Mouse (Mus musculus): ENCODE measurements around the gene Gsn. TPM values are rescaled to one million over a fixed set of nuclear protein-coding genes. Genes with fewer than 3 reads are reported as not detected.

The Gsn gene
- polyA plus RNA-seq (2016; fragmentation: Nextera tagmentation; extraction: Ambion mirVana): 13.7 and 23.4 TPM in 2 replicates

DNA sequence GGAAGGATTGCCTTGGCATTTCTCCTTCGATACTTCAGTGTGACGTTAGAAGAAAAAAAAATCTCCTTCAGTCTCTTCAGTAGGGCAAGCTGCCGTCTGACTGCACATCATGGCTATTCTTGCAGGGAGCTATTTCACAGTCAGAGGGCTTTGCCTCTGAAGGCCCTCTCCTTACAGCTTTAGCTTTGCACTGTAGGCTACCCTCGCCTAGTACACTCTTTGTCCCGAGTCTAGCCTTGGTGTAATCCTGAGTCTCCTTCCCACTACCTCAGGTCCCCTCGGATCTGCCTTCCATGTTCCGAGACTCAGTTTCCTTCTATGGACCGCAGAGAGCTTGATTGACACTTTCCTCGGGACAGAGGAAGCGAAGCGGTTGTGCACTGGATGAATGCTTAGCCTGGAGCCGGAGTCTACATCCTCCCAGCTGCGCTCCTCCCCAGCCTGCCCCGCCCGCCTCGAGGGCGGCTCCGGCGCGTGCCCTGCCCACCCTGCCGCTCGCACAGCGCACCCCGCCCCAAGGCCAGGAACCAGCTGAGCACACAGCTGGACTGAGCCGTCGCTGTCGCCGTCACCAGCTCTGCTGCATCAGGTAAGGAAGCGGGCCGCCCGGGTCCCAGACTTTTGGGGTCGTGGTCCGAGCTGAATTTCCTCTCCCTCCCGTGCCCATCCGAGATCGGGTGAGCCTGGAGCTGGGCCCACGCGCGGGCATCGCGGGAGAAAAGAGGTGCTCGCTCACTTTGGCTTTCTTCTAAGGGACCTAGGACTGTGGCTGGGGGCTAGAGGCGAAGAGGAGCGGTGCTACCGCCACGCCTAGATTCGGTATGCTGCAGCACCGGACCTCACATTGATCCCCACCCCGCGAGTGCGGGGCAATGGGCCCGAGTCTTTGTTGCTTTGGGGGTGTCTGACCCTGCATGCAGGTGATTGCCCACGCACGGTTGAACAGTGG lies at the start of gene Gsn:
Gsn (plus strand) TSS at position 496 of the 949 bp plus-strand sequence.
- H3K27me3 ChIP-seq (ENCODE audit: low read depth, poor library complexity, severe bottlenecking): peaks cover 65% of the 10 kb centered on the region

GRCm38 (mm10) chr2:35206761-35207160 lies 49.4 kb upstream of the Gsn start:
- WGBS: 87% methylated on average over 3 of the region's 3 CpGs
- peaks cover 1% of the 10 kb centered on the region; the same call in 1 of the 2 replicates for H3K4me1 ChIP-seq
- H3K9me3 ChIP-seq (replicated peaks): no peaks in the 10 kb centered on the region
- no peak for DNase-seq (ENCODE audit: low spot score)
- H3K27ac ChIP-seq (replicated peaks): no peak overlapping the region
- H3K4me3 ChIP-seq: no peak overlapping the region
- H3K36me3 ChIP-seq: no peaks in the 10 kb centered on the region
- no peaks in the 10 kb centered on the region for H3K27me3 ChIP-seq (ENCODE audit: low read depth, poor library complexity, severe bottlenecking)

More for the DNA sequence above, at the start of gene Gsn:
- no peaks in the 10 kb centered on the region for H3K36me3 ChIP-seq
- peak; percentile 74 for DNase-seq (ENCODE audit: low spot score)
- peaks cover 28% of the 10 kb centered on the region for H3K4me1 ChIP-seq
- 4% methylated on average over 54 of the region's 54 CpGs for WGBS
- H3K9me3 ChIP-seq (replicated peaks): no peaks in the 10 kb centered on the region
- H3K4me3 ChIP-seq: peak within 1 kb of the TSS; percentile 58
- peak within 1 kb of the TSS; percentile 52 for H3K27ac ChIP-seq (replicated peaks)

DNA sequence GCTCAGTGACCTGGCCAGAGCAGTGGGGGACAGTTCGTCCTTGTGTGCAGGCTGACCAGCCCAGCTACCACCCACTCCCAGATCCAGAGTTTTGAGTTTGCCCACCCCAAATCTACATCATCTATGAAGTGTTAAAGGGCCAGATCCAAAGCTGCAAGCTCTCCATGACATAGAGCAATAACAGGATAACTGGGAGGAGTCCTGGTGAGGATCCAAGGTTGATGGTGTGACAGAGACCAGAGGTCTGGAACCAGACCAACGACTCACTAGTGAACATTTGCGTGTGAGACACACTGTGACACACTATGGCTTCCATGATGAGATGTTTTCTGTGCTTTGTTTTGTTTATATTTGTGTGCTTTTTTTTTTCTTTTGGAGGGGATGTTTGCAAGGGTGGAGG lies 48.1 kb upstream of the Gsn start:
- WGBS: 84% methylated on average over 3 of the region's 3 CpGs

GRCm38 (mm10) chr2:35208931-35209665 lies 47.1 kb upstream of the Gsn start:
- no peak for DNase-seq (ENCODE audit: low spot score)
- Histone ChIP-seq H3K27me3 (ENCODE audit: low read depth, poor library complexity, severe bottlenecking) (no peaks in the 10 kb centered on the region), H3K36me3 (no peaks in the 10 kb centered on the region), H3K27ac (replicated peaks) (no peak overlapping the region), H3K4me3 (no peak overlapping the region), H3K9me3 (replicated peaks) (no peaks in the 10 kb centered on the region), H3K4me1 (peaks cover under 1% of the 10 kb centered on the region; the same call in 1 of the 2 replicates)
- 83% methylated on average over 8 of the region's 8 CpGs for WGBS

More for the DNA sequence above, 48.1 kb upstream of the Gsn start:
- H3K9me3 ChIP-seq (replicated peaks): no peaks in the 10 kb centered on the region
- no peaks in the 10 kb centered on the region for H3K36me3 ChIP-seq
- H3K4me3 ChIP-seq: no peak overlapping the region
- no peak for DNase-seq (ENCODE audit: low spot score)
- no peak overlapping the region for H3K27ac ChIP-seq (replicated peaks)
- H3K4me1 ChIP-seq: no peaks in the 10 kb centered on the region; the same call in 1 of the 2 replicates
- no peaks in the 10 kb centered on the region for H3K27me3 ChIP-seq (ENCODE audit: low read depth, poor library complexity, severe bottlenecking)

DNA sequence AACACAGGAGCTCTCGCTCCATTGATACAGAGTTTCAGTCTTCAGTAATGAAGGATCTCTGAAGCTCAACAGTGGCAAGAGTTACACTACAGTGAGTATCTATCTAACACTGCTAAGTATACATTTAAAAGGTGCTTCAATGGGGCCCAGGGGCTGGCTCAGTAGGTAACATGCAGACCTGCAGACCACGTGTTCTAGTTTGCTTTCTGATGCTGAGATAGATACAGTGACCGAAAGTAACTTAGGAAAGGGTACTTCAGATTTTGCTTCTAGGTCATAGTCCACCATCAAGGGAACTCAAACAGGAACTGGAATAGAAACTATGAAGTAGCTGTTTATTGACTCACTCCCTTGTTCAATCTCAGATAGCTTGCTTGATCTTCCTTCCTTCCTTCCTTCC lies 44.5 kb upstream of the Gsn start:
- no peak for DNase-seq (ENCODE audit: low spot score)
- Histone ChIP-seq H3K27me3 (ENCODE audit: low read depth, poor library complexity, severe bottlenecking) (no peaks in the 10 kb centered on the region), H3K9me3 (replicated peaks) (no peaks in the 10 kb centered on the region), H3K27ac (replicated peaks) (no peak overlapping the region), H3K4me3 (no peak overlapping the region), H3K4me1 (peaks cover 19% of the 10 kb centered on the region), H3K36me3 (no peaks in the 10 kb centered on the region)
- 76% methylated on average over 3 of the region's 3 CpGs for WGBS

GRCm38 (mm10) chr2:35213345-35213910 lies 42.8 kb upstream of the Gsn start:
- Histone ChIP-seq H3K4me3 (no peak overlapping the region), H3K27ac (replicated peaks) (no peak overlapping the region), H3K36me3 (no peaks in the 10 kb centered on the region), H3K4me1 (peaks cover 19% of the 10 kb centered on the region), H3K27me3 (ENCODE audit: low read depth, poor library complexity, severe bottlenecking) (no peaks in the 10 kb centered on the region), H3K9me3 (replicated peaks) (no peaks in the 10 kb centered on the region)
- DNase-seq (ENCODE audit: low spot score): no peak
- 87% methylated on average over 12 of the region's 12 CpGs for WGBS

- Histone ChIP-seq H3K9me3 (replicated peaks) (no peaks in the 10 kb centered on the region), H3K27ac (replicated peaks) (peak overlapping the region; percentile 84), H3K4me3 (peak overlapping the region; percentile 21; the same call in 1 of the 2 replicates), H3K27me3 (ENCODE audit: low read depth, poor library complexity, severe bottlenecking) (no peaks in the 10 kb centered on the region), H3K4me1 (peaks cover 19% of the 10 kb centered on the region), H3K36me3 (no peaks in the 10 kb centered on the region)
- peak; percentile 92 for DNase-seq (ENCODE audit: low spot score)
- 3% methylated on average over 12 of the region's 12 CpGs for WGBS
Observed at GRCm38 (mm10) chr2:35214881-35215358, 41.3 kb upstream of the Gsn start.

GRCm38 (mm10) chr2:35215363-35215762 lies 40.8 kb upstream of the Gsn start:
- Histone ChIP-seq H3K27ac (replicated peaks) (peak overlapping the region; percentile 84), H3K9me3 (replicated peaks) (no peaks in the 10 kb centered on the region), H3K4me3 (peak overlapping the region; percentile 21; the same call in 1 of the 2 replicates), H3K36me3 (no peaks in the 10 kb centered on the region), H3K27me3 (ENCODE audit: low read depth, poor library complexity, severe bottlenecking) (no peaks in the 10 kb centered on the region), H3K4me1 (peaks cover 19% of the 10 kb centered on the region)
- peak; percentile 31 for DNase-seq (ENCODE audit: low spot score)
- 48% methylated on average over 14 of the region's 14 CpGs for WGBS

DNA sequence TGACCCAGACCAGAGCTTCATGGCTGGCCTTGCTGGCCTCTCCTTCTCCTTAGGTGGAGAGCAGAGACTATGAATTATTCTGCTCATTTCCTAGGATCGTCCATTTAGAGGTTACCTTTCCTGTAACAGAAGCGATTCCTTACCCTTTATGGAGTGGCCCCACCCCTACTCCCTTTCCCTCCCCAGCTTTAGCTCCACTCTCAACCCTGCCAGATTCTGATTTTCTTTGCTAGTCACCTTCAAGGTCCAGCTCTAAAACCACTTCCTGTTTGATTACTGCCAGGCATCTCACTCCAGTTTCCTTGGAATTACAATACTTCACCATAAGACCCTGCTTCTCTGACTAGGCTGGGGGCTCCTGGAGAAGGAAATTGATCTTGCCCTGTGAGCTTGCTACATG lies 39.5 kb upstream of the Gsn start:
- DNase-seq (ENCODE audit: low spot score): no peak
- Histone ChIP-seq H3K27ac (replicated peaks) (no peak overlapping the region), H3K9me3 (replicated peaks) (no peaks in the 10 kb centered on the region), H3K4me3 (no peak overlapping the region), H3K27me3 (ENCODE audit: low read depth, poor library complexity, severe bottlenecking) (no peaks in the 10 kb centered on the region), H3K36me3 (no peaks in the 10 kb centered on the region), H3K4me1 (peaks cover 19% of the 10 kb centered on the region)
- 83% methylated on average over 2 of the region's 2 CpGs for WGBS

- Histone ChIP-seq H3K9me3 (replicated peaks) (no peaks in the 10 kb centered on the region), H3K4me3 (no peak overlapping the region), H3K36me3 (no peaks in the 10 kb centered on the region), H3K27me3 (ENCODE audit: low read depth, poor library complexity, severe bottlenecking) (no peaks in the 10 kb centered on the region), H3K4me1 (peaks cover 19% of the 10 kb centered on the region), H3K27ac (replicated peaks) (no peak overlapping the region)
- no peak for DNase-seq (ENCODE audit: low spot score)
- WGBS: 87% methylated on average over 3 of the region's 3 CpGs
Observed at GRCm38 (mm10) chr2:35218736-35219135, 37.4 kb upstream of the Gsn start.

DNA sequence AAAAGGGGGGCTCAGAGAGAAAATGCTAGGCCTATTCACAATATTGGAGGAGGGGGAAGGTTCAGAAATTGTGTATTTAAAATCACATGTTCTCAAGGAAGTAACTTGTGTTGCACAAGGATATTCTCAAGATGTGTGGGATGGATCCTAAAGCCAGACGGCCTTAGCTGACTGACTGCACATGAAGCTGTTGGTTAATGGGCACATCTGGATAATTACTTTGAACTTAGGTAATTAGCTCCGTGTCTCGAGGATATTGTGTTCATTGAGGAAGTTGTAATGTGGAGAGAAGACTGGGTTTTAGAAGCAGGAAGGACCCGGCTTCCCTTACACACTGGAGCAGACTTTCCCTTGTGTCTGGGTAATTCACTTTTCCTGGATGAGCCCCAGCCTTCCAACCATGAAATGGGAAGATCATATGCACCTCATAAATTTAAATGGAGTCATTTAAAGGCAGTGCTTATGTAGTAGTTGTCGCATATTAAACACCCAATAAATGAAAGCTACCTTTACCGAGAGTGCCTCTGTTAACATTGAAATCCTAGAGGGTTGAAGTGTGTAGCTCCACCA lies 33.3 kb upstream of the Gsn start:
- Histone ChIP-seq H3K27me3 (ENCODE audit: low read depth, poor library complexity, severe bottlenecking) (no peaks in the 10 kb centered on the region), H3K4me3 (no peak overlapping the region), H3K4me1 (no peaks in the 10 kb centered on the region), H3K9me3 (replicated peaks) (no peaks in the 10 kb centered on the region), H3K36me3 (no peaks in the 10 kb centered on the region), H3K27ac (replicated peaks) (no peak overlapping the region)
- 79% methylated on average over 6 of the region's 6 CpGs for WGBS
- DNase-seq (ENCODE audit: low spot score): no peak

GRCm38 (mm10) chr2:35224285-35224684 lies 31.9 kb upstream of the Gsn start:
- no peaks in the 10 kb centered on the region for H3K27me3 ChIP-seq (ENCODE audit: low read depth, poor library complexity, severe bottlenecking)
- DNase-seq (ENCODE audit: low spot score): no peak
- H3K9me3 ChIP-seq (replicated peaks): no peaks in the 10 kb centered on the region
- no peak overlapping the region for H3K4me3 ChIP-seq
- WGBS: 94% methylated on average over 15 of the region's 15 CpGs
- no peaks in the 10 kb centered on the region for H3K36me3 ChIP-seq
- peaks cover 5% of the 10 kb centered on the region for H3K4me1 ChIP-seq
- H3K27ac ChIP-seq (replicated peaks): no peak overlapping the region

All from midbrain, embryonic 10.5 days (tissue).